Mouse (Mus musculus) thymus, adult 2 months (tissue): ENCODE results near the gene Flt3.

ENCODE experiments used
- CTCF ChIP-seq: fragments of 200-500 bp; IDR thresholded peaks from 2 replicates; pipeline ENCODE4 v1.5.1; 2012; ENCODE audit warnings: mild to moderate bottlenecking, control low read depth, low read length, moderate library complexity, borderline replicate concordance; ENCODE audit not compliant: control insufficient read depth, poor library complexity, insufficient read depth; ENCODE audit errors: extremely low read depth
- POLR2A ChIP-seq: fragments of 200-500 bp; IDR thresholded peaks from 2 replicates; pipeline ENCODE4 v1.6.1; 2012; ENCODE audit warnings: mild to moderate bottlenecking, low read length, control low read depth, moderate library complexity; ENCODE audit not compliant: control insufficient read depth, poor library complexity, insufficient read depth; ENCODE audit errors: extremely low read depth

- TF ChIP-seq CTCF (no peak), POLR2A (no peak)
Measured at GRCm38 (mm10) chr5:147354985-147355384, 45.3 kb downstream of the Flt3 start.
